In the genomic region with DNA sequence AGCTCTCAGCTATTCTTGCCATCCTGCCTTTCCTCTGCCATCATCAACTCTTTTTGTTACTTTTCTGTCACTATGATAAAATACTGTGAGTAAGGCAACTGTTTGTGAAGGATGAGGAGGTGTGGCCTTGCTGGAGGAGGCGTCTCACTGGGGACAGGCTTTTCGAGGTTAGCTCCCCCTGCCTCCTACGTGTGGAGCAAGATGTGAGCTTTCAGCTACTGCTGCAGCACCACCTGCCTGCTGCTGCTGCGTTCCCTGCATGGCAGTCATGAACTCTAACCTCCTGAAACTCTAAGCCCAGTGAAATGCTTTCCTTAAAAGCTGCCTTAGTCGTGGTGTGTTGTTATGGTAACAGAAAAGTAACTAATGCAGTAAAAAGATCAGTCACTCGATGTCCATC, we compare ENCODE assay signal across 11 mouse cellular contexts. TPM values are rescaled to one million over a fixed set of nuclear protein-coding genes. Genes with fewer than 3 reads are reported as not detected.
DNase-seq lines count a peak whose midpoint lies in the region; ATAC-seq lines count a peak whose summit lies in the region.
"Had no signal": no experiment of that assay in that cellular context is flagged by ENCODE, and none has a peak within 500 bp of the region (broad histone marks: within the 10 kb centered on the region; RNA-seq: fewer than 3 reads in every experiment).

No protein-coding gene starts in this region.

- H3K9me3 ChIP-seq in intestine, embryonic 14.5 days (ENCODE audit: control insufficient read depth, low read length): no peaks in the 10 kb centered on the region
- H3K9me3 ChIP-seq in intestine, embryonic 15.5 days: no peaks in the 10 kb centered on the region
- no peaks in the 10 kb centered on the region for H3K9me3 ChIP-seq in midbrain, embryonic 13.5 days
- no peaks in the 10 kb centered on the region for H3K9me3 ChIP-seq in midbrain, embryonic 15.5 days
- H3K9me3 ChIP-seq in embryonic facial prominence, embryonic 10.5 days: no peaks in the 10 kb centered on the region
- H3K9me3 ChIP-seq: hindbrain, embryonic 13.5 days had no signal

- H3K27ac ChIP-seq in intestine, embryonic 14.5 days (ENCODE audit: low read depth): no peak overlapping the region
- no peak overlapping the region for H3K27ac ChIP-seq in intestine, embryonic 15.5 days
- H3K27ac ChIP-seq in midbrain, embryonic 13.5 days: no peak overlapping the region
- no peak overlapping the region for H3K27ac ChIP-seq in midbrain, embryonic 15.5 days
- H3K27ac ChIP-seq in embryonic facial prominence, embryonic 10.5 days (replicated peaks): no peak overlapping the region
- H3K27ac ChIP-seq: kidney, postnatal 0 days; stomach, postnatal 0 days had no signal

- H3K9ac ChIP-seq in intestine, embryonic 14.5 days (ENCODE audit: low read length): no peak overlapping the region
- H3K9ac ChIP-seq in intestine, embryonic 15.5 days: no peak overlapping the region
- H3K9ac ChIP-seq in midbrain, embryonic 13.5 days (replicated peaks): no peak overlapping the region
- no peak overlapping the region for H3K9ac ChIP-seq in midbrain, embryonic 15.5 days
- H3K9ac ChIP-seq: hindbrain, embryonic 13.5 days had no signal

- no peaks in the 10 kb centered on the region for H3K27me3 ChIP-seq in intestine, embryonic 14.5 days (replicated peaks; ENCODE audit: control insufficient read depth, insufficient read depth, low read length)
- no peaks in the 10 kb centered on the region for H3K27me3 ChIP-seq in intestine, embryonic 15.5 days (replicated peaks)
- H3K27me3 ChIP-seq in midbrain, embryonic 13.5 days: no peaks in the 10 kb centered on the region
- no peaks in the 10 kb centered on the region for H3K27me3 ChIP-seq in midbrain, embryonic 15.5 days (replicated peaks)
- no peaks in the 10 kb centered on the region for H3K27me3 ChIP-seq in embryonic facial prominence, embryonic 10.5 days (replicated peaks; ENCODE audit: low read depth, poor library complexity, severe bottlenecking)
- H3K27me3 ChIP-seq: hindbrain, embryonic 13.5 days had no signal

- ATAC-seq in intestine, embryonic 14.5 days (replicated peaks; ENCODE audit: low FRiP score, low TSS enrichment, low read depth): no peak
- ATAC-seq in intestine, embryonic 15.5 days: no peak
- ATAC-seq in midbrain, embryonic 13.5 days: peak; percentile 5; the same call in 1 of the 2 replicates
- no peak for ATAC-seq in midbrain, embryonic 15.5 days (replicated peaks)

- peak; percentile 9 for DNase-seq in intestine, embryonic 14.5 days (ENCODE audit: low spot score)
- peak; percentile 23 for DNase-seq in ES-CJ7 (ENCODE audit: low read depth, low spot score)
- peak; percentile 7 for DNase-seq in embryonic facial prominence, embryonic 10.5 days (ENCODE audit: low spot score)
- no peak for DNase-seq in cerebellum, adult 18-20 months

- H3K36me3 ChIP-seq in intestine, embryonic 14.5 days (ENCODE audit: control insufficient read depth, insufficient read depth, low read length): peaks cover 7% of the 10 kb centered on the region
- no peaks in the 10 kb centered on the region for H3K36me3 ChIP-seq in intestine, embryonic 15.5 days
- peaks cover 25% of the 10 kb centered on the region for H3K36me3 ChIP-seq in midbrain, embryonic 13.5 days
- H3K36me3 ChIP-seq in midbrain, embryonic 15.5 days (replicated peaks): 0 out of 2 replicates have a peak, but pooled peaks cover 6% of the 10 kb centered on the region
- H3K36me3 ChIP-seq in embryonic facial prominence, embryonic 10.5 days (replicated peaks): peaks cover 33% of the 10 kb centered on the region

- H3K4me2 ChIP-seq in intestine, embryonic 14.5 days (ENCODE audit: low read length): no peak overlapping the region
- H3K4me2 ChIP-seq in intestine, embryonic 15.5 days (replicated peaks): no peak overlapping the region
- no peak overlapping the region for H3K4me2 ChIP-seq in midbrain, embryonic 13.5 days (replicated peaks)
- H3K4me2 ChIP-seq in midbrain, embryonic 15.5 days: no peak overlapping the region

- no peak overlapping the region for H3K4me3 ChIP-seq in intestine, embryonic 14.5 days (ENCODE audit: low read depth, low read length)
- H3K4me3 ChIP-seq in intestine, embryonic 15.5 days (replicated peaks): no peak overlapping the region
- H3K4me3 ChIP-seq in midbrain, embryonic 13.5 days (replicated peaks): no peak overlapping the region
- H3K4me3 ChIP-seq in midbrain, embryonic 15.5 days: no peak overlapping the region
- no peak overlapping the region for H3K4me3 ChIP-seq in embryonic facial prominence, embryonic 10.5 days
- H3K4me3 ChIP-seq: erythroblast, embryonic 14.5 days had no signal

- no peaks in the 10 kb centered on the region; the same call in 1 of the 2 replicates for H3K4me1 ChIP-seq in intestine, embryonic 14.5 days (replicated peaks; ENCODE audit: control insufficient read depth, insufficient read depth, low read length)
- no peaks in the 10 kb centered on the region for H3K4me1 ChIP-seq in intestine, embryonic 15.5 days (replicated peaks)
- no peaks in the 10 kb centered on the region for H3K4me1 ChIP-seq in midbrain, embryonic 13.5 days (replicated peaks)
- no peaks in the 10 kb centered on the region for H3K4me1 ChIP-seq in midbrain, embryonic 15.5 days
- H3K4me1 ChIP-seq in embryonic facial prominence, embryonic 10.5 days: no peaks in the 10 kb centered on the region
- H3K4me1 ChIP-seq: hindbrain, embryonic 13.5 days had no signal

- WGBS in intestine, embryonic 14.5 days: 69% methylated on average over 6 of the region's 6 CpGs
- WGBS in intestine, embryonic 15.5 days: 66% methylated on average over 6 of the region's 6 CpGs
- WGBS in midbrain, embryonic 13.5 days: 63% methylated on average over 6 of the region's 6 CpGs
- WGBS in midbrain, embryonic 15.5 days: 61% methylated on average over 6 of the region's 6 CpGs
- 63% methylated on average over 6 of the region's 6 CpGs for WGBS in embryonic facial prominence, embryonic 10.5 days

RNA-seq across cellular contexts. Expression of a gene that starts 45.9 kb away (rescaled TPM):
- polyA plus RNA-seq in intestine, embryonic 14.5 days (2014; fragmentation: Nextera tagmentation; extraction: Ambion mirVana): 12.9 and 16.0 TPM in 2 replicates
- 9.4 and 10.8 TPM in 2 replicates for polyA plus RNA-seq in intestine, embryonic 15.5 days (2015; fragmentation: Nextera tagmentation; extraction: Ambion mirVana)
- 29.9 and 31.9 TPM in 2 replicates for polyA plus RNA-seq in midbrain, embryonic 13.5 days (2015; fragmentation: Nextera tagmentation; extraction: Ambion mirVana)
- polyA plus RNA-seq in midbrain, embryonic 15.5 days (2015; fragmentation: Nextera tagmentation; extraction: Ambion mirVana): 32.0 and 34.4 TPM in 2 replicates
- polyA plus RNA-seq in embryonic facial prominence, embryonic 10.5 days (2016; fragmentation: Nextera tagmentation; extraction: Ambion mirVana): 21.7 and 22.1 TPM in 2 replicates

Comparison
In these comparisons a context has a peak if more than half of its experiments do, and no peak if none do; other contexts are left out.
1. DNase-seq: peak in intestine, embryonic 14.5 days (single experiment), ES-CJ7 (single experiment) and embryonic facial prominence, embryonic 10.5 days (single experiment); none in cerebellum, adult 18-20 months (0 of 2).